Comparison of ENCODE assay signal across 8 mouse cellular contexts in the genomic region with DNA sequence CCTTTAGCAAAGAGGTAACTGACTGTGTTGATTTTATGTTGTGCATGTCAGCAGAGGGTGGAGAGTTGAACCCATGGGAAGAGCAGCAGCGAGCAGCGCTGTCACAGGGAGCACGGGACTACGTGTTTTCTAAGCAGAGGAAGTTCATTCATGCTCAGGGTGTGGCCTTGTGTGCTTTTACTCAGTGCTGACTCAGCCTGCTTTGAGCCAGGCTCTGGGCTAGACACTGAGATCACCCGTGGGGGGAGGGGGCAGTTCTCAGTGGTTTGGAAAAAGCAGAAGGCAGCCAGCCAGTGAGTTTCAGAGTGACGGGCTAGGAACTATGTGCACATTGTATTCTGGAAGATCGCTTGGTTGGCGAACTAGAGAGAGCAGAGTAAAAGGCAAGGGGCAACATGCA.
A peak's percentile ranks its signal among the peaks of the same experiment; 100 is the strongest.
DNase-seq lines count a peak whose midpoint lies in the region; ATAC-seq and TF ChIP-seq lines count a peak whose summit lies in the region.

No protein-coding gene starts in this region.

- TF ChIP-seq EP300 in liver, postnatal 0 days (IDR thresholded peaks at IDR 0.05; ENCODE audit: low read depth), result no peak

- no peak overlapping the region for H3K9ac ChIP-seq in liver, postnatal 0 days (replicated peaks)

- H3K27ac ChIP-seq in heart, embryonic 10.5 days, result no peak overlapping the region
- peak overlapping the region; percentile 57 for H3K27ac ChIP-seq in liver, postnatal 0 days (ENCODE audit: low read depth)

- peak; percentile 82 for ATAC-seq in liver, postnatal 0 days
- no peak for ATAC-seq in erythroblast, adult 5-6 weeks (replicated peaks; ENCODE audit: low FRiP score, poor library complexity, severe bottlenecking)

- H3K36me3 ChIP-seq in heart, embryonic 10.5 days, result no peaks in the 10 kb centered on the region
- H3K36me3 ChIP-seq in liver, postnatal 0 days (replicated peaks; ENCODE audit: insufficient read depth, low read length), result no peaks in the 10 kb centered on the region

- H3K4me1 ChIP-seq in heart, embryonic 10.5 days, result peaks cover 37% of the 10 kb centered on the region
- H3K4me1 ChIP-seq in liver, postnatal 0 days (ENCODE audit: insufficient read depth), result peaks cover 19% of the 10 kb centered on the region

- TF ChIP-seq CTCF in liver, postnatal 0 days (IDR thresholded peaks at IDR 0.05; ENCODE audit: low read depth), result no peak

- 70% methylated on average over 8 of the region's 8 CpGs for WGBS in heart, embryonic 10.5 days
- 39% methylated on average over 8 of the region's 8 CpGs for WGBS in liver, postnatal 0 days (ENCODE audit: insufficient replicate concordance)

- DNase-seq in heart, adult 11 months, result peak; percentile 99
- DNase-seq in heart, embryonic 10.5 days (ENCODE audit: low spot score), result no peak
- DNase-seq in adrenal gland, postnatal 36 days, result peak; percentile 95 to 97
- DNase-seq in gastrocnemius, postnatal 4 days (ENCODE audit: low spot score in 2 of 2), result peak; percentile 37 to 77
- peak; percentile 88 to 90 for DNase-seq in kidney, postnatal 36 days
- peak; percentile 76 for DNase-seq in liver, postnatal 0 days
- DNase-seq in right cerebral cortex, postnatal 4 days, result peak; percentile 39

- H3K27me3 ChIP-seq in heart, embryonic 10.5 days (ENCODE audit: insufficient read depth, poor library complexity, severe bottlenecking), result no peaks in the 10 kb centered on the region
- H3K27me3 ChIP-seq in liver, postnatal 0 days (ENCODE audit: insufficient read depth, low read length), result no peaks in the 10 kb centered on the region

- H3K9me3 ChIP-seq in heart, embryonic 10.5 days, result no peaks in the 10 kb centered on the region
- no peaks in the 10 kb centered on the region for H3K9me3 ChIP-seq in liver, postnatal 0 days (ENCODE audit: low read length)

- H3K4me3 ChIP-seq in heart, embryonic 10.5 days, result no peak overlapping the region
- no peak overlapping the region for H3K4me3 ChIP-seq in liver, postnatal 0 days (ENCODE audit: low read depth, low read length)

- 0 out of 2 replicates have a peak overlapping the region, but pooled peaks have one; percentile 6 for H3K4me2 ChIP-seq in liver, postnatal 0 days (ENCODE audit: low read depth, low read length)
